Mouse (Mus musculus) forebrain, embryonic 15.5 days (tissue): ENCODE results near the gene Dnaja4. TPM values are rescaled to one million over a fixed set of nuclear protein-coding genes. Genes with fewer than 3 reads are reported as not detected.

Experiments used
- ATAC-seq: fragments of 200-750 bp; cut with Nextera tagmentation; replicated peaks from 2 replicates; pipeline ENCODE4 v1.8.0; 2017; ENCODE audit warnings: mild to moderate bottlenecking, moderate TSS enrichment, moderate library complexity
- H3K27ac ChIP-seq: fragments of 300-500 bp; sonication (generic); replicated peaks from 2 replicates; pipeline ENCODE4 v1.5.1; 2015; ENCODE audit warnings: mild to moderate bottlenecking, inconsistent platforms
- H3K27me3 ChIP-seq: fragments of 300-500 bp; sonication (generic); 2 replicates; pipeline ENCODE4 v1.6.1; 2015; ENCODE audit warnings: inconsistent platforms
- H3K36me3 ChIP-seq: fragments of 300-500 bp; sonication (generic); 2 replicates; pipeline ENCODE4 v1.6.1; 2015; ENCODE audit warnings: mild to moderate bottlenecking, inconsistent platforms
- H3K4me1 ChIP-seq: fragments of 300-500 bp; sonication (generic); 2 replicates; pipeline ENCODE4 v1.6.1; 2015; ENCODE audit warnings: inconsistent platforms
- H3K4me2 ChIP-seq: fragments of 300-500 bp; sonication (generic); replicated peaks from 2 replicates; pipeline ENCODE4 v1.6.1; 2015; ENCODE audit warnings: mild to moderate bottlenecking, inconsistent platforms
- H3K4me3 ChIP-seq: fragments of 300-500 bp; sonication (generic); 2 replicates; pipeline ENCODE4 v1.5.1; 2015; ENCODE audit warnings: mild to moderate bottlenecking, inconsistent platforms
- H3K9ac ChIP-seq: fragments of 300-500 bp; sonication (generic); replicated peaks from 2 replicates; pipeline ENCODE4 v1.6.1; 2015; ENCODE audit warnings: mild to moderate bottlenecking, inconsistent platforms
- H3K9me3 ChIP-seq: fragments of 300-500 bp; sonication (generic); 2 replicates; pipeline ENCODE4 v1.6.1; 2016; ENCODE audit warnings: inconsistent platforms
- WGBS: fragments of 180-500 bp; shearing (Covaris S2); methylation state at CpG from one replicate; pipeline ENCODE4 v1.1.7; 2015; ENCODE audit warnings: mixed read lengths; 5-methylcytosine and 5-hydroxymethylcytosine counted together
- microRNA-seq: library from miRNA; unstranded; fragments of <30 nt; microRNA quantifications from one replicate; pipeline ENCODE4, GENCODE M21; 2016
- polyA plus RNA-seq: library from polyadenylated mRNA; unstranded; fragments of >200 nt; fragmentation: Nextera tagmentation; extraction: Ambion mirVana; gene quantifications from 2 replicates; pipeline ENCODE4 v1.2.1, GENCODE M21; 2015

The Dnaja4 gene
- polyA plus RNA-seq, 1 experiment from 2014 or later: 6.5 TPM

GRCm38 (mm10) chr9:54764561-54765217 is 66.0 kb downstream of the Dnaja4 start, which contains the start of gene Crabp1:
TSS of gene Crabp1 (plus strand) at chr9:54764748.
- under 1% methylated on average over 45 of the region's 45 CpGs for WGBS
- H3K27ac ChIP-seq: no peak within 1 kb of the TSS
- no peaks in the 10 kb centered on the region for H3K36me3 ChIP-seq
- peak; percentile 66; the same call in 1 of the 2 replicates for ATAC-seq
- no peaks in the 10 kb centered on the region for H3K9me3 ChIP-seq
- H3K4me1 ChIP-seq: peaks cover 28% of the 10 kb centered on the region
- H3K4me3 ChIP-seq: peak within 1 kb of the TSS; percentile 38
- peak within 1 kb of the TSS; percentile 75 for H3K4me2 ChIP-seq
- peak within 1 kb of the TSS; percentile 41 for H3K9ac ChIP-seq
- peaks cover 37% of the 10 kb centered on the region for H3K27me3 ChIP-seq

GRCm38 (mm10) chr9:54765336-54766085 is 66.8 kb downstream of the Dnaja4 start:
- H3K9ac ChIP-seq: peak overlapping the region; percentile 41
- peaks cover 37% of the 10 kb centered on the region for H3K27me3 ChIP-seq
- H3K4me2 ChIP-seq: peak overlapping the region; percentile 75
- H3K27ac ChIP-seq: no peak overlapping the region
- peak; percentile 9; the same call in 1 of the 2 replicates for ATAC-seq
- H3K4me3 ChIP-seq: peak overlapping the region; percentile 38
- no peaks in the 10 kb centered on the region for H3K9me3 ChIP-seq
- WGBS: under 1% methylated on average over 41 of the region's 41 CpGs
- peaks cover 33% of the 10 kb centered on the region for H3K4me1 ChIP-seq
- no peaks in the 10 kb centered on the region for H3K36me3 ChIP-seq

Small RNAs within 50 kb of the gene (microRNA-seq; reads per million reads assigned to microRNA genes)
- gene Mir5710: not detected

Other genes starting within 250 kb of the Dnaja4 start
- 52.4 and 53.5 TPM in 2 replicates for gene Dmxl2, start 197.2 kb upstream of the Dnaja4 start, polyA plus RNA-seq
- gene Sh2d7, start 159.9 kb upstream of the Dnaja4 start, polyA plus RNA-seq: 0.15 and 0.22 TPM in 2 replicates
- gene Cib2, start 138.7 kb upstream of the Dnaja4 start, polyA plus RNA-seq: 40.6 and 41.4 TPM in 2 replicates
- 139 and 143 TPM in 2 replicates for gene Idh3a, start 112.5 kb upstream of the Dnaja4 start, polyA plus RNA-seq
- 19.4 and 23.0 TPM in 2 replicates for gene Acsbg1, start 37.0 kb upstream of the Dnaja4 start, polyA plus RNA-seq
- gene Wdr61, start 35.6 kb downstream of the Dnaja4 start, polyA plus RNA-seq: 121 and 123 TPM in 2 replicates
- gene Crabp1, start 65.9 kb downstream of the Dnaja4 start, polyA plus RNA-seq: 47.3 and 53.2 TPM in 2 replicates
- 48.6 and 51.2 TPM in 2 replicates for gene Ireb2, start 164.9 kb downstream of the Dnaja4 start, polyA plus RNA-seq
- 1.6 and 1.8 TPM in 2 replicates for gene Hykk, start 218.4 kb downstream of the Dnaja4 start, polyA plus RNA-seq